Mouse (Mus musculus) heart, adult 11 months (tissue): Measurements from ENCODE around the gene Fbxw11.

Source experiments
- DNase-seq: peaks from one replicate; pipeline ENCODE4 v3.0.0; 2022

Fbxw11 gene

DNA sequence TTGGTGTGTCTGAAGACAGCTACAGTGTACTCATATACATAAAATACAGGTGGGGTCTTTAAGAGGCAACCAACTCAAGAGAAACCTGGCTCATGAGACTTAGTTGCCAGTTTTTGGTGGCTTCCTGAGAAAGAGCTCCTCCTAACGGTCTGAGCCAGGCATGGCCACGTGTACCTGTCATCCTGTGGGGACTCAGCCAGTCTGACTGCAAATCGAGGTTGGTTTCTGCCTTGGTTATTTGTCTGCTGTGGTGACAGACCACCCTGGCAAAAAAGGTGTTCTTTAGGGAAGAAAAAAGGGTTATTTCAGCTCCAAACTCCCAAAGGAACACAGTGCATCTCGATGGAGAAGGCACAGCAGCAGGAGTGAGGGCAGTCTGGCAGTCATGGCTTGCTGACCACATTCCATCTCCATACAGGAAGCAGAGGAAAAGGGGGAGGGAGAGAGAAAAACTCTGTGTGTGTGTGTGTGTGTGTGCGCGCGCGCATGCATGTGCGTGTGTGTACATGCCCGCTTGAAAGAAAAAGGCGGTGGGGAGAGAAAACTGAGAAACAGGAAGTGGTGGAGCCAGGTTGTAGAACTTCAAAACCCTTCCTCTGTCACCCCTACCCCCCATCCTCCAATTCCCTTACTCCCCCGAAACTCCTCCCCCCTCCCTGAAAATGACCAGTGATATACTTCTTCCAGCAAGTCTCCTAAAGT is 126.3 kb downstream of the Fbxw11 start:
- DNase-seq, result no peak

DNA sequence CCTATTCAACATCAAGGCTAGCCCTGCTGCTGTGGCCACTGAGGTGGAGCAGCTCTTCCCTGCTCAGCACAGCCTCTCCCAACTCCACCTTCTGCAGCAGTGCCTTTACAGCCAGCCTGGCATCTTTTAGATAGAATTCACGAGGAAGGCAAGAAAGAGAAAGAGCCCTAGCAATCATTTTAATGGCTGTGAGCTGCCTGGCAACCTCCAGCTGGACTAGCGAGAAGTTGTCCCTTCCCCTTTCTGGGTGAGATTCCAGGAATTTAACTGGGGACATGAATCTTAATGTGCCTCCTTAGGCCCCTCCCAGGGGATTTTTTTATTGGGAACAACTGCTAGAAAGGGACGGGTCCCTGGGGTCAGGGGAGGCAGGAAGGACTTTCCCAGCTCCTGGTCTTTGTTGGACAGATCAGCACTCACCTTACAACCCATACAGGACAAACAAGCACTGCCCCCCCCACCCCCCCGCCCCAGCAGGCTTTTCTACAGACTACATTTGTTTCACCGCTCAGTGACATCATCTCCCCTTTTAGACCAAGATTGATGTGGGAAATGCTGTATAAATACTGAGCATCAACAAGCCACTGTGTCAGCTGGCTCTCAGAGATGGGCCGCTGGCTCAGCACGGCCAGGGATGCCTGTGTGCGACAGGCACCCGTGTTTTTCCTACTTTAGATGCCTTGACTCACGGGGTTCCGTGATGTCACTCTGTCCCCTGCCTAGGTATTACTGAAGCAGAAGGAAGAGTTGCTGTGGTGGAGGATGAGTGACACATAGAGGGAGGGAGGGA is 138.4 kb downstream of the Fbxw11 start:
- DNase-seq, result no peak

GRCm38 (mm10) chr11:32781633-32782404 is 139.3 kb downstream of the Fbxw11 start:
- DNase-seq, result no peak

DNA sequence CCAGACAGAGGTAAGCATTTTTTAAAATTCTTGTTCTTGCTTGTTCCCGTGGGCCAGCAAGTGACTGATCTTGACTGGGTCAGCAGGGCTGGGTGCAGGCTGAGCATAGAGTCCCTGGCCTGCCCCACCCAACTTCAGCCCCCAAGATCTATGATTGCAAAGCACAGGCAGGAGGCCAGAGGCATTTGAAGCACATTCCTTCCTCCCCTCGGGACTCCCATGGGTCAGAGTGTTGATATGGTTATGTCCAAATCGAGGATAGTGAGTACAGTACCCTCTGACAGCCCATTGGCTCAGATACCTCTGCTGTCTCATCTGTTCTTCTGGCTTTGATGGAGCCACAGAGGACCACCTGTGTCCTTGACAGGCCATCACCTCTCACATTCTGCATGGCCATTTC is 140.2 kb downstream of the Fbxw11 start:
- no peak for DNase-seq

DNA sequence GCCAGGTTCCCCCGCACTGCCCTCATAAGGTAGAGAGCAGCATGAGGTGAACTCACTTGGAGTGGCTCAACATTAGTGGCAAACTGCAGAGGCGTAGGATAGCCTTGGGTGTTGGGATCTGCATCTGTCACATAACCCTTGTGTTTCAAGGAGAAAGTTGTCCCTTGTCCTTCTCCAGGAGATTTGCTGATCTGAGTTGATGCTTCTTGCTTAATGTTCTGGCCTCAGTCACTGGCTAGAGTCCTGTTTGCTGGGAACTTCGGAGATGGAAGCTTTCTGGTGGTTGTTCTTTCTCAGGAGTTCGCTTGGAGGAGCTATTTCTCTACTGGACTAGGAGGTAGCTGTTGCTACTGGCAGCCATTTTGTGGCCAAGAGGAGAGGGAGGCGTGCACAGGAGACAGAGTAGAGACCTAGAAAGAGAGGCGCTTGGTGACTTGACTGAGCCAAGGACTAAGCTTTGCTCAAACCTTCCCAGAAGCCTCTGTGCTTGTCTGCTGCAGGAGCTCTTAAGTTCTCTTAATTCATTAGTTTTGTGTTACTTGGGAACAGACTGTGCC is 143.1 kb downstream of the Fbxw11 start:
- DNase-seq, result no peak

DNA sequence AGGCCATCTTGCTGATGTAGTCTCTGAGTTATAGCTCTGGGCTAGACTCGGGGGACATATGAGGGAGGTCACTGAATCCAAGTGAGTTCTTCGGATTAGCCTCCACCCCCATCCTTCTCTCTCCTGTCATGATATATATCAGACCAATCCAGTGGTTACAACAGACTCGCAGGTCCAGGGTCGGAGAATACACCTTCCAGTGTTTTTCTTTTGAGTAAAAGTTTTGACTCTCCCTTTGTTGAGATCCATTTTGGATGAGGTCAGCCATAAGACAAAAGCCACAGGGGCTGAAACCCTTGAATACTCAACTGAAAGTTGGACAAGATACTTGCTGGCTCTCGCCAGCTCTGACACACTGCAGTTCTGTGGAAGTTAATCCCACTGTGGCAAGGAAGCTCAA is 143.7 kb downstream of the Fbxw11 start:
- DNase-seq, result no peak

DNA sequence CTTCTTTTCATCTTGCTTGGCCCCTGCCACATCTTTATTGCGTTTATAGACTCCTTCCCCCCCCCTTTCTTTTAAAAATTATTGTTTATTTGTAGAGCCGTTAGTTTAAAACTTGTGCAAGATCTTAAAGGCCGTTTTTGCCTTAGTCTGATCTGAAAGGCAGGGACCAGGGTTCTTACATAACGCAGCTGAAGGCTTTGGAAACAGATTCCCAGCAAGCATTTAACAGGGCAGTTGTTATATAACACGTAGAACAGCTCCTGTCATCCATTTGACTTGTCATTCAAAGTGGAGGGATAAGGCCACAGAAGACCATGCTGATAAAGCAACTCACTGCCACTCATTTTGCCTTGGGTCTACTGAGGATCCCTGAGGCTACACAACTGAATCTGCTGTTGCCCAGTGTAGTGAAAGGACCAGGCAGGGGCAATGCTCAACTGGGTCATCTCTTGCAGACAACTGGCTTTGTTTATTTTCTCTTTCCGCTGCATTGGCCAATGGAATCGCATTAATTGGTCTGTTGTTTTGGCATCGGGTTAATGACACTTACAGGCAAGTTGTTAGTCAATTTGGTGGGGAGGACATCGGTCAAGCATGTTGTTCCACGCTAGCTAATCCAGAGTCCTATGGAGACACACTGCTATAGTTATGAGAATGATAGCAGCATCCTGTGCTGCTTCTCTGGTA is 152.4 kb downstream of the Fbxw11 start:
- DNase-seq, result no peak
